17 mouse cellular contexts compared by ENCODE assay signal in the genomic region with DNA sequence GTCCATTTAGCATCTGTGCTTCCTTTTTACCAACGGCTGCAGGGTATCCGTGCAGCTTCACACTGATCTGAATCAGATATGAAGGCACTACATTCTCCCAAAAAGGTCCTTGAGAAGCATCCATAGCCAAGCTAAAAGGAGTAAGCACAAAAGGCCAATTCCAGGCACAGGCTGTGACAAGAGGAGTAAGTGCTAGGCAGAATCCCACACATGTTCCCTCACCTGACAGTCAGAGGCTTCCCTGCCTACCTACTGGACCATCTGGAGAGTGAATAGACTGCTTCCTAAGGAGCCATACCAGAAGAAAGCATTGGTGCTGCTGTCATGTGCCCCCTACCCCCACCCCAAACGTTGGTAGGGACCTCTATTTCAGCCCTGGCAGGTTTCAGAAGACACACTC.
"Had no signal": no experiment of that assay in that cellular context is flagged by ENCODE, and none has a peak within 500 bp of the region (broad histone marks: within the 10 kb centered on the region; RNA-seq: fewer than 3 reads in every experiment).

No protein-coding gene starts in this region.

- H3K4me1 ChIP-seq: limb, embryonic 10.5 days; limb, embryonic 13.5 days; liver, embryonic 13.5 days; stomach, embryonic 15.5 days had no signal

- H3K27me3 ChIP-seq: limb, embryonic 13.5 days; liver, embryonic 13.5 days; stomach, embryonic 15.5 days had no signal

- DNase-seq: kidney, postnatal 25 days; layer of hippocampus, adult 9-11 months; liver; liver, embryonic 13.5 days; lung, adult 2 months; lung, postnatal 14 days; lung, postnatal 4 days; midbrain, embryonic 14.5 days; right cerebral cortex, postnatal 25 days; spleen, adult 18-20 months; thymus, postnatal 25 days had no signal

- H3K4me3 ChIP-seq: layer of hippocampus, adult 2 months; limb, embryonic 10.5 days; limb, embryonic 13.5 days; liver, embryonic 13.5 days; stomach, embryonic 15.5 days had no signal

- H3K9me3 ChIP-seq: limb, embryonic 10.5 days; limb, embryonic 13.5 days; liver, embryonic 13.5 days; stomach, embryonic 15.5 days had no signal

- H3K9ac ChIP-seq: limb, embryonic 13.5 days; liver, embryonic 13.5 days; stomach, embryonic 15.5 days had no signal

- H3K27ac ChIP-seq: kidney, postnatal 0 days; layer of hippocampus, adult 2 months; limb, embryonic 10.5 days; limb, embryonic 13.5 days; liver, embryonic 13.5 days; stomach, embryonic 15.5 days had no signal

- H3K36me3 ChIP-seq: limb, embryonic 10.5 days; limb, embryonic 13.5 days; liver, embryonic 13.5 days; stomach, embryonic 15.5 days had no signal

- H3K4me2 ChIP-seq: limb, embryonic 13.5 days; liver, embryonic 13.5 days; midbrain, embryonic 11.5 days; stomach, embryonic 15.5 days had no signal
